Mouse (Mus musculus) ovary, postnatal 36 days (tissue): ENCODE data around the gene Mxi1.

Experiments
- DNase-seq: peaks from one replicate; pipeline ENCODE4 v3.0.0; 2022; ENCODE audit warnings: low spot score, mixed read lengths

Mxi1 gene

DNA sequence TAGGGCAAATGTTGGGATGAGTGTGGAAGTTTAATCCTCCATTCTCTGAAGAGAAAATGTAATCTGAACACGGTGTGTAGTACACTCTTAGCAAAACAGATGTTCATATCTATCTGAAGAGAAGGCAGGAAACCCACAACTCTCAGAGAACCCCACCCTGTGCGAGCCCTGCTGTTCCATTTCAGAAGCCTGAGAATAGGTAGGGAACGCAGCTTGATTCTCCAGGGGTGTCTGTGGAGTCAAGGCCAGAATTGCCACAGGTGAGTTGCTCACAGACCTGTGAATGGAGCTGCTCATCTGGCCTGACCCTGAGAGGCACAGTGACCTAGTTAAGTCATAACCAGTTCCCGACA is 10.5 kb upstream of the Mxi1 start:
- DNase-seq, result no peak

GRCm38 (mm10) chr19:53303382-53303781 is 6.9 kb upstream of the Mxi1 start:
- no peak for DNase-seq

- DNase-seq, result no peak
These were observed 4.7 kb upstream of the Mxi1 start for GRCm38 (mm10) chr19:53305621-53306020.

GRCm38 (mm10) chr19:53306706-53307105 is 3.6 kb upstream of the Mxi1 start:
- no peak for DNase-seq

- DNase-seq, result no peak
These were observed 3.1 kb upstream of the Mxi1 start for GRCm38 (mm10) chr19:53307219-53307618.

GRCm38 (mm10) chr19:53309631-53310030 is 687 bp upstream of the Mxi1 start:
- no peak for DNase-seq

DNA sequence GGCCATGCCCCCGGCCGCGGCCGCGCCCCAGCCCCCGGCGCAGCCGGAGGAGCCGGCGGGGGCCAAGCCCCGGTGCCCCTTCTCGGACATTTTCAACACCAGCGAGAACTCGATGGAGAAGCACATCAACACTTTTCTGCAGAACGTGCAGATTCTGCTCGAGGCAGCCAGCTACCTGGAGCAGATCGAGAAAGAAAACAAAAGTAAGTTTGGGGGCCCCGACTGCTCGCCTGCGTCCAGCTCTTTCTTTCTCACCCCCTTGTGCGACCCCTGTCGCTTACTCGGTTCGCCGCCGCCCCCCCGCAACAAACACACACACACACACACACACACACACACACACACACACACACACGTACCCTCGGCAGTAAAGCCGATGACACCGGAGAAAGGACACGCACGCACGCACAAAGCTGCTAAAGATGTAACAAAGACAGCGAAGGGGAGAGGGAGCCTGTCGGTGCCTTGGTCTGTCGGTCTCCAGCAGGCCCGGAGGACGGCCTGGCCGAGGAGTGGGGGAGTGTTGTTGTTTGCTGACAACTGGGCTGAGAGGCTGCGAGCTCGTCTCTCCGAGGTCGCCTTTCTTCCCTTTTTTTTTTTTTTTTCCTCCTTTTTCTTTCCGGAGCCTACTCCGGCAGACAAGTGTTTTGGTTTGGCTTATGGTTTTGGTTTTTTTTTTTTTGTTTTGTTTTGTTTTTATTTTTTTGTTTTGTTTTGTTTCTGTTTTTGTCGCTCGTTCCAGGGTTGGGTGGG is 629 bp downstream of the Mxi1 start:
- DNase-seq, result peak; percentile 50

- peak; percentile 50 for DNase-seq
These were observed 1.4 kb downstream of the Mxi1 start for GRCm38 (mm10) chr19:53311524-53312335.

- peak; percentile 57 for DNase-seq
These were observed 2.1 kb downstream of the Mxi1 start for GRCm38 (mm10) chr19:53312336-53312871.

DNA sequence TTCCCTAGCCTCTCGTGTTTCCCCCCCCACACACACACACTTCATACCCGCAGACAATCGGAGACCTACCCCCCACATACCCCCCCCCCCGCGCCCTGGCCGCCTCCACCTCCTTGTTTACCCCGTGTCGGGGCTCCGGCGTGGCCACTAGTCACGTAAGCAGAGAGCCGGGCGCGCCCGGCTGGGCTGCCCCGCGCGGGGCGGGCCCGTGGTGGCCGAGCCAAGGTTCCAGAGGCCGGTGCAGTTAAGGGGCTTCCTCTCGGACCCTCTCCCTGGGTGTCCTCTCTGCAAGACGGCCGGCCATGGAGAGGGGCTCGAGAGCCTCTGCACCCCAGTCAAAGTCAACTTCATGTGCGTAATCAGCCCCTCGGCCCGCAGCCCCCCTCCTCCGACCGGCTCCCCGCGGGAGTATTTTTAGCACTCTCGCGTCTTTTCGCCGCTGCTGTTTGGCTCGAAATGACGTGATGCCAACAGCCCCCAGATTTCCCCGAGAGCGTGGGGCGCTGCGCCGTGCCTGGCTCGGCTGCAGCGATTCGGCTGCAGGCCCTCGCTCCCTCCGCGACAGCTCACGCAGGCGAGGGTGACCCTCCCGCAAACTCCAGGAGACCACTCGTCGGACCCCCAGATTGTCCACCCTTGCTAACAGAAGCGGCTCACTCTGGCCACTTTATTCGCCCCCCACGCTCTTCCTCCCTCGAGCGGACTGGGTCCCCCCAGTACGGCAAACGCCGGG is 2.8 kb downstream of the Mxi1 start:
- peak; percentile 73 for DNase-seq

DNA sequence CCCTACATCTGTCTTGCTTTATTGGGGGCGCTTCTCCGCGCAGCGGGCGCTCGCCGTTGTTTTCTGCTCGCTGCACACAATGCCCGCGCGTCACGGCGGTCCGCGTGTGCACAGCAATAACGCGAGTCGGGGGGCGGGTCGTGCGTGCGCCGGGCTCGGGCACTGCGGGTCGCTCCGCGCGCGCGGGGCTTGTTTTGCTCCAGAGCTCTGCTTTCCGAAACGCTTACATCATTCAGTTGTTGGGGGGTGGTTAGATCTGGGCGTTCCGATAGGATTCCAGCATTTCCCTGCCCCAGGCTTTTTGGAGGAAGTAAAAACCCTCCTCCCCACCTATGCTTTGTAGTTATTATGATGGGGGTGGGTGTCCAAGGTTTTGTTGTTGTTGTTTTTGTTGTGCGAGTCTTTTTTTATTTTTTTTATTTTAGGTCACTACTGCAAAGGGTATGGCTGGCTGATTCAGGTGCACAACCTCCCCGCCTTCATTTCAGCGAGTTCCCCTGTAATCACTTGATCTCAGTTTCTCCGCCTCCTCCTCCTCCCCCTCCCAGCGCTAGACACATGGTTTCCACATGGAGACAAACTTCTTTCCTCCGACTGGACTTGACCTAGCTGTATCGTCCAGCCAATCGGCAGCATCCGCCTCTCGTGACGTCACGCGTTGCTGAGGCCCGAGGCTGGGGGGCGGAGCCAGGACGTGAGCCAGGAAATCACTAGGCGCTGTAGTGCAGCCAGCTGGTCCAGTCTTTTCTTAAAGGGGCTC is 3.5 kb downstream of the Mxi1 start:
- DNase-seq, result peak; percentile 99

GRCm38 (mm10) chr19:53314530-53315208 is 4.4 kb downstream of the Mxi1 start:
- no peak for DNase-seq

GRCm38 (mm10) chr19:53315209-53315654 is 4.9 kb downstream of the Mxi1 start:
- DNase-seq, result no peak

DNA sequence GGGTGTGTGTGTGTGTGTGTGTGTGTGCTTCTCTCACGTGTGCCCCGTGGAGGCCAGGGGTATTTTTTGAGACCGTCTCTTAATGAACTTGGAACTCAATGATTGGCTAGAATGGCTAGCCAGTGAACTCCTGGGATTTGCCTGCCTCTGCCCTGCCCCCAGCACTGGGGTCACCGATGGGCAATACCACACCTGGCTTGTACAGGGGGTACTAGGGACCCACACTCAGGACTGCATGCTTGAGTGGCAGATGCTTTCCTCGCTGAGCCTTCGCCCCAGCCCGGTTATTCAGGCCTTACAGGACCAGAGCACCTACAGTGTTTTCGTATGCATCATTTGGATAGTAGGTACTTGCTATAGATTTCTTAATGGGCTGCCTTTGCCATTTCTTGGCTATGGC is 5.8 kb downstream of the Mxi1 start:
- DNase-seq, result no peak

DNA sequence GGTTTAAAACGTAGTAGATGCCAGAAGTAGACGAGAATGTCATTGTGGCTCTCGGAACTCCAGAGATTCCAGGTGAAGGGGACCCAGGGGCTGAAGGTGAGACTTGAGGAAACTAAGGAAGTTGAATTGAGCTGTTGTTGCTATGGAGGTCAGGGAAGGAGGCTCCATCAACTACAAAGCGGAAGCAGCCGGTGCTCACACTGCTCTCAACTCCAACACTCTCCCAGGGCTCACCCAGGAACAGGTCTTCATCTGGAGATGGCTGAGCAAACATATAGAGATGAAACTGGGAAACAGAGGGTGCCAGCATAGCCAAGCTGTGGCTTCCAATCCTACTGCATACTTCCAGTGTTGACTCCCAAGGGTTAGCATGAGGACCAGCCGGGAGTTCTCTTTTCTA is 6.6 kb downstream of the Mxi1 start:
- no peak for DNase-seq

DNA sequence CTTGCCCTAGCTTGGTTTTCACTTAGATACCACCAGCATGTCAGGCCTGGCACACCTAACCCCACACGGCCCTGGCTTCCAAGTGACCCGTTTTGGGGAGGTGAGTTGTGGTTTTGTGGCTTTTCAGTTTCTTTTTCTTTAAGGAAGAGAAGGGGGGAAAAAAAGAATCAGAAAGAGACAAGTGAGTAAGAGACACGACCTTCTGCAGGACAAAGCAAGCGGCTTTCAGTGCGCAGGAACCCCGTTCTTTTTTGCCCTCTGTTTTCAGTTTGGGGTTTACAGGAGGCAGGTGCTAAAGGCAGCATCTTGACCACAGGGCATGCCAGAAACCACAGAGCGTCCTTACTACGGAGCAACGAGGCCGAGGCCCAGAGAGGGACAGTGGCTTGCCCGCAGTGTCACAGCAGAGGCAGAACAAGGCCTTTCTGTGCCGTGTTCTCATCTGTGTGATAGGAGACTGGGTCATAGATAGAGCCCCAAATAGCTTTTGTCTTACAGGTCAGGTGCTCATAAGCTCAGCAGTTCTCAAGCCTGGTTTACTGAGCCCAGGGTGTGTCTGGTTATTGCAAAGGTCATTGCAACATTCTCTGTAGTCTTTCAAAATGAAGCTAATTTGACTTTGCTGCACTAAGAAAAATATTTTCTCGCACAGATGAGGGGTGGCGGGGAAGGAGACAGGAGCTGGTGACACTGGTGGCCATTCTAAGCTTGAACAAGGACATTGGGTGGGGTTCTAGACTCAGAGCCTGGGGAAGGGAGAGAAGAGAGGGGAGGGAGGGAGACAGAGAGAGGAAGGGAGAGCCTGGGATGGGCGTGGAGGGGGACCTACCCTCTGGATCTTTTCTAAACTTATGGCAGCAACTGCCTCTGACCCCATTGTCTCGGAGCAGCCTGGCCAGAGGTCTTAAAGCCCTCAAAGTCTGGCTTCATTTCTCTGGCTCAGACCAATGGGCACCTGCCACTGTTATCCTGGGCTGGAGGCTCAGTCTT is 8.1 kb downstream of the Mxi1 start:
- no peak for DNase-seq

- DNase-seq, result no peak
These were observed 10.2 kb downstream of the Mxi1 start for GRCm38 (mm10) chr19:53320264-53321110.

- DNase-seq, result no peak
These were observed 11.0 kb downstream of the Mxi1 start for GRCm38 (mm10) chr19:53321273-53321672.
